Mouse (Mus musculus): ENCODE measurements at regions not wholly inside any gene's neighbourhood (a gene's known extent, or its start where the extent isn't known, plus 50 kb on each side); places are given as distances from the start of the nearest gene placed in this dataset.

GRCm38 (mm10) chr17:47115141-47115540 is 104.8 kb upstream of the Ubr2 start:
- TF ChIP-seq CTCF (IDR thresholded peaks at IDR 0.05; ENCODE audit: borderline replicate concordance, insufficient read depth, low read depth, low read length): no peak
- no peak for TF ChIP-seq POLR2A (IDR thresholded peaks at IDR 0.05; ENCODE audit: borderline replicate concordance, insufficient read depth, low read length)
